ENCODE assay signal across 15 mouse cellular contexts in genomic region chr11:44494643-44495323, GRCm38 (mm10). TPM values are rescaled to one million over a fixed set of nuclear protein-coding genes. Genes with fewer than 3 reads are reported as not detected.
DNase-seq lines count a peak whose midpoint lies in the region; ATAC-seq lines count a peak whose summit lies in the region.
"Had no signal": no experiment of that assay in that cellular context is flagged by ENCODE, and none has a peak within 500 bp of the region (broad histone marks: within the 10 kb centered on the region; RNA-seq: fewer than 3 reads in every experiment).

No protein-coding gene starts in this region.

- ATAC-seq in megakaryocyte progenitor cell, adult 5-6 weeks (replicated peaks; ENCODE audit: poor library complexity): peak; percentile 73
- ATAC-seq: forebrain, embryonic 15.5 days; intestine, postnatal 0 days had no signal

- peak; percentile 56 for DNase-seq in thymus, postnatal 0 days (ENCODE audit: low spot score)
- no peak for DNase-seq in thymus, adult 18-20 months
- DNase-seq in liver: peak; percentile 66
- DNase-seq in right cerebral cortex, postnatal 36 days (ENCODE audit: low spot score in 2 of 2): no peak
- no peak for DNase-seq in ovary, postnatal 36 days (ENCODE audit: low spot score)
- no peak for DNase-seq in left cerebral cortex, postnatal 25 days (ENCODE audit: low spot score in 2 of 2)
- DNase-seq: adrenal gland, adult 2 months; cerebellum, postnatal 10 days; gastrocnemius, postnatal 36 days; kidney, postnatal 10 days; lung, postnatal 14 days; retina, postnatal 1 day had no signal

- intact Hi-C loops in left cerebral cortex, postnatal 25 days (cut with DNase I): no loop called here

RNA-seq across cellular contexts. Expression of gene Rnf145, which starts 24.0 kb away (rescaled TPM):
- 115 and 120 TPM in 2 replicates for polyA plus RNA-seq in thymus, postnatal 0 days (2015; fragmentation: Nextera tagmentation; extraction: Ambion mirVana)
- 12.8 and 18.9 TPM in 2 replicates for total RNA-seq in megakaryocyte progenitor cell, adult 5-6 weeks (2015)
- 20.7 and 24.9 TPM in 2 replicates for total RNA-seq in megakaryocyte progenitor cell, adult 5-6 weeks (2017)
- total RNA-seq in left cerebral cortex, postnatal 25 days (2021): 100 to 1,000 TPM in 1 of 2 experiments, 10 to 100 TPM in 1; 93.7 to 110 TPM

RNA-seq across cellular contexts. Expression of gene Ublcp1, which starts 24.5 kb away (rescaled TPM):
- polyA plus RNA-seq in thymus, postnatal 0 days (2015; fragmentation: Nextera tagmentation; extraction: Ambion mirVana): 50.7 and 55.3 TPM in 2 replicates
- total RNA-seq in megakaryocyte progenitor cell, adult 5-6 weeks (2015): 11.0 and 14.9 TPM in 2 replicates
- 11.6 and 13.8 TPM in 2 replicates for total RNA-seq in megakaryocyte progenitor cell, adult 5-6 weeks (2017)
- total RNA-seq in left cerebral cortex, postnatal 25 days (2021): 10 to 100 TPM; 48.6 to 52.0 TPM

Comparison
In these comparisons a context has a peak if more than half of its experiments do, and no peak if none do; other contexts are left out.
1. DNase-seq: peak in thymus, postnatal 0 days (single experiment) and liver (single experiment); none in thymus, adult 18-20 months (0 of 2), right cerebral cortex, postnatal 36 days (0 of 2), ovary, postnatal 36 days (single experiment) and left cerebral cortex, postnatal 25 days (0 of 2).